Mouse (Mus musculus) right cerebral cortex, postnatal 10 days (tissue): ENCODE measurements around the gene Rps6kb1.
"Not testable (repeated sequence)": the region's sequence is repeated elsewhere in the genome, so short reads cannot be mapped to it uniquely, and the experiment has no call there.

Experiments
- DNase-seq, 2 experiments: peaks; one replicate each; pipeline ENCODE4 v3.0.0; 2021; ENCODE audit warnings: low spot score in 2 of 2

The Rps6kb1 gene

DNA sequence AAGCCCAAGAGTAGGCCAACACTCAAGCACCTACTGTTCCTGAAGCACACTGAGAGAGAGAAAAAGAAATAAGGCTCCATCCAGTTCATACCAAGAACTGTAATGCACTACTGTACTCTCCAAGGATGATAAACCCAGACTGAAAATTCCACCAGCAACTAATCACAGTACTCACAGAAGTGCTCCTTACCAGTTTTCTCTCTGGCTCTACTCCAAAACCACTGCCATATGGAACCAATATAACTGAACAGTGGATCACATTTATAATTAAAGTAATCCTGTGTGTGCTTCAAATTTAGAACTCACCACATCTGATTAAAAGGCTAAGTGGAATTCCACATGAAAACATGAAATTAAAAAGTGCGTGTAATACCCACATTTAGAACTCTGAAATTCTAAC, 1.8 kb downstream of the Rps6kb1 start:
- DNase-seq: no peak

DNA sequence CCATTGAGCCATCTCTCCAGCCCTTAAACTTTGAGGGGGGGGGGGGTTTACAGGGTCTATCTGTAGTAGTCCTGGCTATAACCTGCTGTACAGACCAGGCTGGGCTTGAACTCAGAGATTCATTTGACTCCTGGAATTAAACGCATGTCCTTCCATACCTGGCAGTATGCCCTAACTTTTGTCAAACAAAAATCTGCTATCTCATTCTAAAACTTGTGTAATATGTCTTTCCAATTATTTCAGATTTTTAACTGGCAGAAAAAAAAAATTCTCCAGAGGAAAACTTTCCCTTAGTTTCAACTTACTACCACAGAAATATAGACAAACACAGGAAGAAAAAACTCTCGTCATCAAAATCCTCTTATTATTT, 4.1 kb downstream of the Rps6kb1 start:
- DNase-seq: no peak

DNA sequence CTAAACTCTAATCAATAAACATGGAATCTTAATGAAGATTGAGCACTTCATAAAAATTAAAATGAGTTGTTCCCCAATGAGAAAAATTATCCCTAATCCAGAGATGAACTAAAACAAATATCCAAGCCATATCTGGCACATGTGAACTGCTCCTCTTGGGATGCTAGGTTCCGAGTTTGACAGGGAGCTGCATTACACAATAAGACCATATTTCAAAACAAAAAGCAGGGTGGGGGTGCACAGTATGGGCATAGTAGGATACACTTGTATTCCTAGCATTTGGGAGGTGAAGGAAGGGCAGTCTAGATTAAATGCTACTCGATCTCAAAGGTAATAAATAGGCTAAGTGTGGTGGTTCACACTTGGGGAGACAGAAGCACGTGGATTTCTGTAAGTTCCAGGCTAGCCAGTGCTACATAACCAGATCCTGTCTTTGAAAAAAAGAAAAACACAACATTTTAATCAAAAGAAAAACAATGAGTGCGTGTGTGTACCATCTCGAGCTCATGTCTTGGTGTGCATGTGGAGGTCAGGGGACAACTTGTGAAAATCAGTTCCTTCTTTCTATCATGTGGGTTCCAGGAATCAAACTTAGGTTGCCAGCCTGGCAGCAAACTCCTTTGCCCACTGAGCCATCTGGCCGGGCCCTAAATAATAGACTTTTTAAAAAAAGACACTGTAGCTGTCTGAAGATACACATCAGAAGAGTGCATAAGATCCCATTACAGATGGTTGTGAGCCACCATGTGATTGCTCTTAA, 4.7 kb downstream of the Rps6kb1 start:
- no peak for DNase-seq

DNA sequence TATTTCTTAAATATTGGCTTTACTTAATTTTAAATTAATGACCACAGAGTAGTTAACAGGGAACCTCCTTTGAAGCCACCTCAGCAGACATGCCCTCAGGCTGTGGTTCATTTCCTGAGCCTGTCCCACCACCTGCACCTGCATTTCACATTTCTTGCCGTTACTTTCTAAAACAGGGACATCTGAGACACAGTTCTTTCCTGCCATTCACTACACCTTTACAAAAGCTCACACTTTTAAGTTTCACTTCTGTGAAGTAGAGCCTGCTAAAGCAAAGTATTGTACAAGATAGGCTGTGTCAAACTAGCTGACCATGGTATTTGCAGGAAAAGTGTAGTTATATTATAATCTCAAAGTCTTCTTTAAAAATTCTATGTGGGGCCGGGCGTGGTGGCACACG, 5.8 kb downstream of the Rps6kb1 start:
- DNase-seq: no peak

DNA sequence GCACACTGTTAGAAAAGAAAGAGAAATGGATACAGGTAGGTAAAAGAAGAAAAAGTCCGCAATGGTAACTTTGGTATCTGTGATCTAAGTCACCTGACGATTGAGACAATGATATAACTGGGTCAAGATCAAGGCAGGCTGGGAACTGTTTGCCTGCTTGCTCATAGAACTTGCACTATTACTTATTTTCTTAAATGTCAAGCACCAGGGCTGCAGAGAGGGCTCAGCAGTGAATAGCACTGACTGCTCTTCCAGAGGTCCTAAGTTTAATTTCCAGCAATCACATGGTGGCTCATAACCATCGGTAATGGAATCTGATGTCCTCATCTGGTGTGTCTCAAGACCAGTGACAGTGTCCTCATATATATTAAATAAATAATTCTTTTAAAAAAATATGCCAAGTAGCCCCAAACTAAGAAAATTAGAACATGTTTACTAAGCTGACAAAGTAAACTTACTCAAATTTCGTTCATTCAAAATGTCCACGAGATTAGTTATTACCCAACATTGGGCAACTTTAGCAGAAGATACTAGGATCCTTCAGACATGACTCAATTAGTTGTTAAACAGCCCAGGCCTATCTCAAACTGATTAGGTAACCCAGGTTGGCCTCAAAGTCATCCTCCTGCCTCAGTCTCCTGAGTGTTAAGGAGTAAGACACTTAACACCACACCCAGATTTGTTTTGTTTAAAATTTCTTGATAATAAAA, 10.2 kb downstream of the Rps6kb1 start:
- DNase-seq: no peak

DNA sequence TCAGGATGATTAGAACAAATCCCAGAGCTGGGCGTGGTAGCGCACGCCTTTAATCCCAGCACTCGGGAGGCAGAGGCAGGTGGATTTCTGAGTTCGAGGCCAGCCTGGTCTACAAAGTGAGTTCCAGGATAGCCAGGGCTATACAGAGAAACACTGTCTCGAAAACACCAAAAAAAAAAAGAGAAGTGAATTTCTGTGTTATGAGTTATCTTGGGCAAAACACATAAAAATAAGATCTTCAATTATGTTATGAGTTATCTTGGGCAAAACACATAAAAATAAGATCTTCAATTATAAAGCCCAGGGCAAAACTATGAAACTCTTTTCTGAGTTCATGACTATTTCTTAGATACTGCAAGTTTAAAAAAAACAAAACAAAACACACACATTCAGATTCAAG, 11.3 kb downstream of the Rps6kb1 start:
- DNase-seq: not testable (repeated sequence)

DNA sequence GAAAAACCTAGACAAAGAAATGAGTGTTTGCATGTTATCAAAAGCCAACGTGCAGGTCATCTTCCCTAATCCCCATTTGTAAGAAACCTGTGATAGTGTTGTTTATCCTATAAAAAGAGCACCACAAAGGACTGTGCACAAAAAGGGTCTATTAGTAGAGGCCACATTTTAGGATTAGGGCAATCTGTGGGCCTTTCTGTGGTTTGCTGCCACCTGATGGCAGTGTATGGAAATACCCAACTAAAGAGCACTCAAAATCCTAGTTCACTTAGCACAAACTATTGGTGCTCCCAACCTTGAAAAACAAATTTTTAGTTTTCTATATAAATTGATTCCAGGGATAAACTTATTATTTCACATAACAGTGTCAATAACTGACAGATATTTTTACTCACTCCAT, 11.8 kb downstream of the Rps6kb1 start:
- no peak for DNase-seq

DNA sequence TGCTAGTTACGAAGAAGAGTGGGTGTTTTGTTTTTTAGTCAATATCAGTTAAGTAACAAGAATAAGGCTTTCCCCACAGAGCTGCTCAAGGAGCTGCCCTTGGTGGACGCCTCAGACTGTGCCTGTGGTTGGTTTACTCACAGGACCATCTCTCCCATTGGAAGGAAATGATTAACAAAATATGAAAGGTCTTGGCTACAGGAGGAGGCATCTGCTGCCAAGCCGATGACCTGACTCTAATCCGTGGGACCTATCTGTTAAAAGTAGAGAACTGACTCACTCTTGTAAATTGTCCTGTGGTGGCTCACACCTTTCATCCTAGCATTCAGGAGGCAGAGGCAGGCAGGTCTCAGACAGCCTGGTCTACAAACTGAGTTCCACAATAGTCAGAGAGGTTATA, 17.1 kb downstream of the Rps6kb1 start:
- no peak for DNase-seq

DNA sequence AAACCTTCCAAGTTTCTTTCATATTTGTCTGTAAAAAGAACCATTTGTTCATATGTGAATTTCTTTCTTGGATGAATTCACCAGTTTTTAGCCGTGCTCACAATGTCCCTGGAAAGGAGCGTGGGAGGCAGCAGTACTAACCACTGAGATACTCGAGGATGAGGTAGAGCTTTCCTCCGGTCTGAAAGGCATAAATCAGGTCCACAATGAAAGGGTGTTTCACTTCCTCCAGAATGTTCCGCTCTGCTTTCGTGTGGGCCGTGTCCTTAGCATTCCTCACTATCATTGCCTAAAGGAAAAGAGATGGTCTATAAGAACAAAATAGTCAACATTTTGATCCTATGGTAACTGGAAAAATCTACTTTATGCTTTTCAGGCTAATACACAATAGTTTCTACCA, 24.9 kb downstream of the Rps6kb1 start:
- DNase-seq: no peak

DNA sequence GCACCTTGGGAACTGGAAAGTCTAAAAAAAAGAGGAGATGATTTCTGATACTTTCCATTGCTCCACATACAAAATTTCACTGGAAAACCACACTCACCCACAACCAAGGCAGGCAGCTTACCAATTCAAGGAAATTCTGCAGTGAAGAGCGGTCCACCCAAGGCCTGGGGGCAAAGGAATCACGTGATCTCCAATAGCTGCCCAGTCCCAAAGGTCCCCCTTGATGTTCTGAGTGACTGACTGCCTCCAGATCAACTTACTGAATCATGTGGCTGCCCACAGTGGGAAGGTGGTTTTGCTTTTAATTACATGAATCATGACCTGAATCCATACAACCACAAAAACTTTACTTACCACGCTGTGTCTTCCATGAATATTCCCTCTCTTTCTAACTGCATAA, 27.4 kb downstream of the Rps6kb1 start:
- DNase-seq: no peak

DNA sequence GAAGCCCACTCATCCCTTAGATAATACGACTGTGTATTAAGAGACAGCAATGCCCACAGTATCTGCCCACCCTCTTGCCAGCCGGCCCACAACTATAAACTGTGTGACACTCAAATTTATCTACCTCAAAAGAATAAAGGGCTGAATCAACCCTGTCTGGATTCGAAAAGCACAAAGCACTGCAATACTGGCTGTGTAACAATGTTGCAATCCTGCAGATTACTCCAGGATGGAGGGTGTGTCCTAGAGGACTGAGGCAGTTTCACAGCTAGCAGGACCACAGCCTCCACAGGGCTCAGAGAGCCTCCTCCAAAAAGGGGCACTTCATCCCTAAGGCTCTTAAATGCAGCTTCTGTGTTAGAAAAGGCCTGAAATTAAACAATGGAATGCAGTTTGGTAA, 28.0 kb downstream of the Rps6kb1 start:
- DNase-seq: no peak

DNA sequence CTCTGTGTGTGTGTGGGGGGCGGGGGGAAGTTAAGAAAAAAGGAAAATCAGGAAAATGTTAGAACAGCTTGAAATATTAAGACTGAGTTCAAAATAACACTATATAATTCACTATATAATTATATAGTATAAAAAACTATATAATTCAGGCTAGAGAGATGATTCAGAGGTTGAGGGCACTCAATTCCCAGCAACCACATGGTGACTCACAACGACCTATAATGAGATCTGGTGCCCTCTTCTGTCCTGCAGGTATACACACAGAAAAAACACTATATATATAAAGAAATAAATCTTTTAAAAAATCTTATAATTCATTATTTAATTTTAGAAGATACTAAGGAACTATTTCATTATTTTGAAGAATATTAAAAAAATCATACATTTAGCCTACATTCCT, 36.6 kb downstream of the Rps6kb1 start:
- no peak for DNase-seq

DNA sequence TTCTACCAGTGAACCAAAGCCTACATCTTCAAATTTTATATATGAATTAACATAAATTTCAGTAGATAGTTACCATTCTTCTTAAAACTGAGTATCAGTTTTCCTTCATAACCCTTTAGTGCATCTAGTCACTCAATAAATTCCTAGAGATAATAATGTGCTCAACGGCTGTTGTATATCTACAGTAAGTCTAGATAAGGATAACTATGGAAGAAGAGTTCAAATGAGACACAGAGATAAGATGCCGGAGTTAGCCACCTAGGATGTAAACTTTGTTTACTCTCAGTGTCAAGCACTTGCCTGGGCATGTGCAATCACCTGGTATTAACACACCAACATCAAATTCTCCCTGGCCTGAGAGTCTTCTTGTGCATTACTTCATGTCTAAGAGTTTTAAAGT, 37.3 kb downstream of the Rps6kb1 start:
- no peak for DNase-seq

DNA sequence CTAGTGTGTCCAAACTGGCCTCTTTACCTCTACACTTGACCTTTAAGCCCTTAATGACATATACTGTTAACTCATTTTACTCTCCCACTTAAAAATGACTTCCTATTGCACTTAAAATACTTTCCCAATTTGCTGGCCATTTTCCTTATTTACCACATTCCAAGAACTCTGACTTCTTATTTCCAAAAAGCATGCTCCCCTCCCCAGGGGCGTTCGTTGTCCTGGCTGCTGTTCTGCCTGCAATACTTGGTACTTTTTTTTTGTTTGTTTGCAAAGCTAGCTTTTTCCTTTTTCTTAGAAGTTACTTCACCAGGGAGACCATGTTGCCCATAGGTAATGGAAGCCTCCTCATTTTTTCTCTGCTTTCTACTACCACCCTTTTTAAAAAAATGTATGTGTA, 41.5 kb downstream of the Rps6kb1 start:
- no peak for DNase-seq

DNA sequence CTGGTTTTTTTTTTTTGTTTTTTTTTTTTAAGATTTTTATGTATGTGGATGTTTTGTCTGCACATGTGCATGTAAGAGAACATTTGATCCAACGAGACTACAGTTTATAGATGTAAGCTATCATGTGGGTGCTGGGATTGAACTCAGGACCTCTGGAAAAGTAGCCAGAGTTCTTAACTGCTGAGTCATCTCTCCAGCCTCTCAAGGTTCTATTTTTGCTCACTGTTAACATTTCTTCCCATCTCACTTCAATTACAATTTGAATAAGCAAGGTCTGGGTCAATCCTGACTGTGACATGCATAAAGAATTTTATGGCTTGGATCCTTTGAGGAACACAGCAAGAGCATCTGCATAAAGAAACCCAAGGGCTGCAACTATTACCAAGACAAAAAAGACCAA, 43.8 kb downstream of the Rps6kb1 start:
- DNase-seq: no peak

DNA sequence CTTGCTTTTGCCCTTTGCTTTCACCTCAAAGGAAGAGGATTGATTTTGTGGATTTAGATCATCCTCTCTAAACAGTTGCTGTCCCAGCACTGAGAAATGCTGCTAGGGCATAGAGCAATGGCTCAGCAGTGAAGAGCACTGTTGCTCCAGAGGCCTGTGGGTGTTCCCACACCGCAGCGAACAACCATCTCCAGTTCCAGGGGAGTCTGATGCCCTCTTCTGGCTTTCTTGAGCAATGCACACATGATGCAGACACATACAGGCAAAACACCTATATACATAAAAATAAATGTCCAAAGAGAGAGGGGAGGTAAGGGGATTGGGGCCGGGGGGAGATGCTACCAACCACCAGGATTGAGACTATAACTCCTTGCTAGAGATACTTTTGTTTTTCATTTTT, 46.7 kb downstream of the Rps6kb1 start:
- DNase-seq: no peak

DNA sequence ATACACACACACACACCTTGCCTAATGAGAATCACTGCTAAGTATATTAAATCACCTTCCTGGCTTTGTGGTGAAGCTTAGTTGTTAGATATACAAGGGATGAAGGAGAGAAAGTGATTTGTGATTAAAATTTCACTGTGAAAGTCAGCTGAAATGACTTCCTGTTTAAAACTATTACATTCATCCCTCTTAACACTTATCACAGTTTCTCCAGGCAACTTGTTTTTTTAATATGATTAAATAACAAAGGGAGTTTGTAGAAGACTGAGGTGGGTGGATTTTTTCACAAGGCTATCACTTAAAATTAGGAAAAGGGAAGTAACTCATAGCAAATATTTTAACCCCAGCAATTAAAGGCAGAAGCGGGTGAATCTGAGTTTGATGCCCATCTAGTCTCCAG, 47.2 kb downstream of the Rps6kb1 start:
- DNase-seq: no peak

DNA sequence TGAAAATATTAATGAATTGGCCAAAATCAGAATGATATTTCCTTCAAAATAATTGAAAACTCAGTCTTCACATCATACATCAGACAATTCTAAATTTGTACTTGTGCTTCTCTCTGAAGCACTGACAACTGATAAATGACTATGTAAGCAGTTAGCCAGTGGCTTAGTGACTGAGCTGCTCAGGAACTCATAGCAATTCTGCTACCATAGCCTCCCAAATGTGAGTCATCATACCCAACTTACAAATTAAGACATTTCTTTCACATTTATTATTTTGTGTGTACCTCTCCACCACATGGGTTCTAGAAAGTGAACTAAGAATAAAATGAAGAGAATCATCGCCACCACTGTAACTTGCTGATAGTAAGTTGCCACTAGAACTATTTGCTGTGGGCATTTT, 53.8 kb downstream of the Rps6kb1 start:
- no peak for DNase-seq

DNA sequence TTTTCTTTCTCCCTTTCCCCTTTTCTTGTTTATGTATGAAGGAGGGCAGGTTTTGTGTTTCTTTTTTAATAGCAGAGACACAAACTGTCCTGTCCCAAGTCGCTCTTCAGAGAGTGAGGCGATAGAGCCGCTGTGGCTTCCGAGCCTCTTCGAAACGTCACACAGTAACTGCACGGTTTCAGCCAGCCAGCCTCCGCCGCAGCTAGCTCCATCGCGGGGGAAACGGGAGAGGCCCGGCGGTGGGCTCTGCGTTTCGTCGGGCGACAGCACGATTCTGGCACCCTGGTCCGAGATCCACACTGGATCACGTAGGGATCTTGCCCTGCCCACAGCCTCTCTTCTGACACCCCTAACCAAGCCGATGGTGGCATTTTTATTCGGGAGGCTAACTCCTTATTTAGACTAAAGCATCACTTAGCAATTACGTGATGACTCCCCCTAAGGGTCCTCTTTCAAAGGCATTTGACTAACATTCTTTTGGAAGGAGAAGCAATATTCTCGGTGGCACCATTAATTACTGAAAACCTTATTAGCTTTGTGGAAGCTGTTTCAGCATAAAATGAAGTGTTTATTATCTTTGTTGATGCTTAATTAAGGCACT, 59.6 kb downstream of the Rps6kb1 start:
- peak; percentile 66 to 75 for DNase-seq

DNA sequence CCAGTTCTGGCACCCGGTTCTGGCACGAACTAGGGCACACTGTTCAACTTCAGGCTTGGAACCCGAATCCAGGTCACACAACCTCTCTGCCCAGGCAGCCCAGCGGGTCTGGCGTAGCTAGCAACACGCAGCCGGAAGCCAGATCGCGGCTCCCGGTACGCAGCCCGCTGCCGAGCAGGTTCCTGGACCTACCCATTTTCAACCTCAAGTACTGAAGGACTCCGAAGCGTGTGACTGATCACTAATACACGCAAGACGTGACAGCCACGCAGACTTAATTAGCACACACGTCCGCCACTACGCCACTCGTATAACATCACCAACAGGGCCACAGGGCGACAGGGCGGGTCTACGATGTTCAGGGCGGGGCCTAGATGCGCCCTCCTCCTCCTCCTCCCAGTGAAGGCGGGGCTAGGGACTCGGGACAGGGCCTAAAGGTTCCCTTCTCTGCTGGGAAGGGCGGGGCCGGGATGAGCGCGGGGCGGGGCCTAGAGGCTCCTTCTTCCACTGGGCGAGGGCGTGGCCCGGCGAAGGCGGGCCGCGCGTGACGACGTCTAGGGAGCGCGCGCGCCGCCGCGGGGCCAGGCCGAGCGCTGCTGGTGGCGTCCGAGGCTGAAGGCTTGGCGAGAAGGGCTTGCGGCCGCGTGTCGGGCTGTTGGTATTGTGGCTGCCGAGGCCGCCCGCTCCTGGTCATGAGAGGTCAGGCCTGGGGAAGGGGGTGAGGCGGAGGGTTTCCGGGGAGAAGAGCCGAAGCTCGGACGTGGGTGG, 60.3 kb downstream of the Rps6kb1 start, which contains the start of gene Rnft1:
Rnft1 (plus strand) TSS at position 557 of the 768 bp plus-strand sequence.
- DNase-seq: peak; percentile 98 to 99

DNA sequence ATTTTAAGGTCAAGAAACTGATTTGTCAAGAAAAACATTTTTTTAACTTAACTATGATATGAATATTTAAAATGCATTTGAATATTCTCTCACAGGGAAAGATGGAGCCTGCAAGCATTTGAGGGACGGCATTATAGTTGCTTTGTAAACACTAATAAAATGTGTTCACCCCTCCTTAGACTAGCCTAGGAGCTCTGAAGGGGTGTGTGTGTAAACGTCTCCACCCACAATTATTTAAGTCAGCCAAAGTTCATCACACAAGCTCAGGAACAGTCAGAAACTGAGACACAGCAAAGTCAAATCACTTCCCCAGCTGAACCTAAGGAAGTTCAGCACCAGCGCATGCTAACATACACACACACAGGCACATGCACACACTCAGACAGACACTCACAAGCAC, 71.0 kb downstream of the Rps6kb1 start:
- no peak for DNase-seq

DNA sequence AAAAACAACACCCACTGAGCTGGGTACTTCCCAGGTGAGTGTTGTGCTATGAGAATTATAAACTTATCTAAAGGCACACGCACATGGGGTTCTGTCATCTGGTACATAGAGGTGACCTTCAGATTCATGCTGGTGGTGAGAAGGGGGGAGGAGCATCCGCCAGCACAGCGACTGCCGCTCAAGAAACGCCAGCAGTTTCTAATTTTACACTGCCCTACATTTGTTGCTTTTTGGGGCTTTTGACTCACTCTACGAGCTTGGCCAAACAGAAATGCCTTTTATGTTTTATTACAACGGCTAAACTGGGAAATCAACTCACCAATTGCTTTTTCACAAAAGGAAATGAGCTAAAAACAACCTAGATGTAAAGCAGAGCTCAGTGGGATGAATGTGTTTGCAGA, 71.8 kb downstream of the Rps6kb1 start:
- DNase-seq: peak; percentile 38 to 65
